In the genomic region with DNA sequence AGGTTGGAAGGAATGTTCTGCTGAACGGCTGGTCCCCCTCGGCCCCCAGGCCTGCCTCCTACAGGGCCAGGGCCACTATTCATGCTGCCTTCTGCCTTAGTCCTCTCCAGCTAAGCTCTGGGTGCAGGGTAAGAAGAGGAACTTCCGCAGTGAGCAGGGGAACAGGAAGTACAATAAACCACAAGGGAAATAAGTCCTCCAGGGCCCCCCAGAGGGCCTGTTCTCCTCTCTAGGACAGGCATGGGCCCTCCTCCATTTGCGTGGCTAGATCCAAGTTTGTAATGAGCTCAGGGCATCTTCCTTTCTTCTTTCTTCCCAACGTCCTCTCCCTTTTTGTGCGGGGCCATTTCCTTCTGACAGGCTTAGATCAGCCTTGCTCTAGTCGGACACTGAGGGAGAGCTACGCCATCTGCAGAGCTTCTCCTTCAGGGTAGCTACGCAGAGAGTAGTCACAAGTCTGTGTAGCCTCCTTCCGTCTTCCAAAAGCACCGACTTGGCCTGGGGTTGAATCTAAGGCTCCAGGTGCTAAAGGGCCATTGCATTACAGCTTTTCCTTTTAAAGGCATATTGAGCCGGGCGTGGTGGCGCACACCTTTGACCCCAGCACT, we compare ENCODE assay signal across 9 mouse cellular contexts. TPM values are rescaled to one million over a fixed set of nuclear protein-coding genes. Genes with fewer than 3 reads are reported as not detected.
DNase-seq lines count a peak whose midpoint lies in the region; ATAC-seq lines count a peak whose summit lies in the region.
"Had no signal": no experiment of that assay in that cellular context is flagged by ENCODE, and none has a peak within 500 bp of the region (broad histone marks: within the 10 kb centered on the region; RNA-seq: fewer than 3 reads in every experiment).

Gene Was, minus strand, starts transcription at position 153 of the 608 bp plus-strand sequence.

- DNase-seq in layer of hippocampus, adult 9-11 months, result peak; percentile 25
- no peak for DNase-seq in layer of hippocampus, postnatal 36 days
- DNase-seq in heart, postnatal 14 days, result peak; percentile 1 to 2
- DNase-seq in thymus, postnatal 4 days, result peak; percentile 65
- no peak for DNase-seq in urinary bladder, adult 18-20 months (ENCODE audit: low spot score in 2 of 2)
- no peak for DNase-seq in ovary, postnatal 14 days (ENCODE audit: low spot score)
- DNase-seq in retina, embryonic 14.5 days (ENCODE audit: low spot score), result no peak

- ATAC-seq in megakaryocyte progenitor cell, adult 5-6 weeks (replicated peaks; ENCODE audit: poor library complexity), result peak; percentile 98
- ATAC-seq: intestine, postnatal 0 days had no signal

- intact Hi-C loops in heart, postnatal 14 days (cut with DNase I), result no loop called here

RNA-seq across cellular contexts. Expression of gene Was, which starts in this region (rescaled TPM):
- total RNA-seq in layer of hippocampus, postnatal 36 days (2021), result 1 to 10 TPM in 1 of 2 experiments, under 1 TPM in 1; 0.81 to 1.2 TPM
- total RNA-seq in heart, postnatal 14 days (2021), result 1 to 10 TPM; 2.7 to 4.0 TPM
- total RNA-seq in megakaryocyte progenitor cell, adult 5-6 weeks (2015), result 73.0 and 75.7 TPM in 2 replicates
- total RNA-seq in megakaryocyte progenitor cell, adult 5-6 weeks (2017), result 98.9 and 103 TPM in 2 replicates

Comparison
In these comparisons a context has a peak if more than half of its experiments do, and no peak if none do; other contexts are left out.
1. RNA of gene Was (total RNA-seq): 73.0 to 103 TPM in megakaryocyte progenitor cell, adult 5-6 weeks; 2.7 to 4.0 TPM in heart, postnatal 14 days and 0.81 to 1.2 TPM in layer of hippocampus, postnatal 36 days; every median in the first group is over 10 times any median in the second.
2. DNase-seq: peak in layer of hippocampus, adult 9-11 months (single experiment), heart, postnatal 14 days (2 of 2) and thymus, postnatal 4 days (single experiment); none in layer of hippocampus, postnatal 36 days (0 of 2), urinary bladder, adult 18-20 months (0 of 2), ovary, postnatal 14 days (single experiment) and retina, embryonic 14.5 days (single experiment).